Mouse (Mus musculus) mouse trophoblast stem cell (cell line): ENCODE results near the gene Sub1.

ENCODE experiments used
- in situ Hi-C, 2 experiments: fragments of 300-500 bp; cut with MseI, MboI; formaldehyde crosslinking; loops; 2 replicates in 1 of 2; 3 replicates in 1 of 2; pipeline ENCODE4 v1.15.1; 2025

Gene Sub1

DNA sequence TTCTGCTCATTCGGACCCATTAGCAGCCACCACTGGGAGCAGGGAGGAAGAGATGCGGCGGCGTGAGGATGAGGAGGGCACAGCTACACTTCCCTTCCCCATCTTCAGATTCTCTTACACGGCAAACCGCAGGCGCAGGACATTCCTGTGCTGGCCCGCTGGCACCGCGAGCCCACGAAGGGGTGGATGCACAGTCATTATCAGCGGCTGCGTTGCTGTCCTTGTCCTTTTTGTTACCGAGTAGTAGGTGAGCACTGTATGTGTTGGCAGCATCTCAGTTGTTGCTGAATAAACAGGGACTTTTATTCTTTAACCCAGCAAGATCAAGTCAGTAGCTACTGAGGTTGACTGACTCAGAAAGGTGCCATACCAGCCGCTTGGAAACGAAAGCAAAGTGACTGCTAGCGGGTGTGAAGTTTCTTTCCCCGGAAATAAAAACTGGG, 13.8 kb upstream of the Sub1 start:
- in situ Hi-C loops, result no loop called here

DNA sequence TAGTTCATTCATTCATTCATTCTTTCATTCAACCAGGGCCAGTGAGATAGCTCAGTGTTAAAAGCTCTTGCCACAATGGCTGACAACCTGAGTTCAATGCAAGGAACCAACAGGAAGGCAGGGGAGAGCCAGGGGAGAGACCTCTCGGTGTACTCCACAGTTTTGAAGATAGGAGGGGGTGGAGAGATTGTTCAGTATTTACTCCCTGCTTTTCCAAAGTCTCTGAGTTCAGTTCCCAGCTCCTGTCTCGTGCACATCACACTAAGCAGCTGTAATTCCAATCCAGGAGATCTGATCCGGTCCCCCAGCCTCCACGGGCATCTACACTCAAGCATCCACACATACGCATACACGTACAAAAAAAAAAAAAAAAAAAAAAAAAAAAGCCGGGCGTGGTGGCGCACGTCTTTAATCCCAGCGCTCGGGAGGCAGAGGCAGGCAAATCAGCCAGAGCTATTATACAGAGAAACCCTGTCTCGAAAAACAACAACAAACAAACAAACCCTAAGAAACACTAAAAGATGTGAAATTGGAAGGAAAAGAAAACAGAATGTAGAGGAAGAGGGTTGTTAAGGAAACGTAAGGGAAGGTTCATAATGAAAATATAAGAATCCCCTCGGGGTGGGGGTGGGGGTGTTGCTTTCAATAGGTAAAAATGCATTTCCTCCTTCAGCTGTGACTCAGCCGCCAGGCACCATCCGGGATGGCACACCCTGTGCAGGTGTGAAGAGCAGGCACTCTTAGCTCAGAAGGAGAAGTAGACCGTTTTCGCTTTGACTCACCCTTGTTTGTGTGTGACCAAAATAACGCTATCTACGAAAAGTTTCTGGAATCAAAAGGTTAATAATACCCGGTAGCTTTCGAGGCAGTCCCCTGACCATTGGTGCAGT, 13.2 kb upstream of the Sub1 start:
- in situ Hi-C loops, result no loop called here

DNA sequence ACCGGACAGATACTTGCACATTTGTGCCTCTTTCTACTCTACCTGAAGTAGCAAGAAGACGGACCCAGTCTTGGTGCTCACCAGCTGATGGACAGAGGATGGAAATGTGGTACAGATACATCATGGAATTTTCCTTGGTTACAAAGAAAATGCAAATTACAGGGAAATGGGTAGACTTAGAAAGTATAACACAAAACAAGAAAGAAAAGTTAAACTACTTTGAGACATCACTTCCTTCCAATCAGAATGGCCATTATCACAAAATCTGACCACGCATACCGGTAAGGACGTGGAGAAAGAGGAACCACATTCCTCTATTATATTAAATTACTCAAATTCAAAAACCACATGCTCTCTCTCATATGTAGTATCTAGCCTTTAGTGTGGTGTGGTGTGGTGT, 12.1 kb upstream of the Sub1 start:
- in situ Hi-C loops, result no loop called here

DNA sequence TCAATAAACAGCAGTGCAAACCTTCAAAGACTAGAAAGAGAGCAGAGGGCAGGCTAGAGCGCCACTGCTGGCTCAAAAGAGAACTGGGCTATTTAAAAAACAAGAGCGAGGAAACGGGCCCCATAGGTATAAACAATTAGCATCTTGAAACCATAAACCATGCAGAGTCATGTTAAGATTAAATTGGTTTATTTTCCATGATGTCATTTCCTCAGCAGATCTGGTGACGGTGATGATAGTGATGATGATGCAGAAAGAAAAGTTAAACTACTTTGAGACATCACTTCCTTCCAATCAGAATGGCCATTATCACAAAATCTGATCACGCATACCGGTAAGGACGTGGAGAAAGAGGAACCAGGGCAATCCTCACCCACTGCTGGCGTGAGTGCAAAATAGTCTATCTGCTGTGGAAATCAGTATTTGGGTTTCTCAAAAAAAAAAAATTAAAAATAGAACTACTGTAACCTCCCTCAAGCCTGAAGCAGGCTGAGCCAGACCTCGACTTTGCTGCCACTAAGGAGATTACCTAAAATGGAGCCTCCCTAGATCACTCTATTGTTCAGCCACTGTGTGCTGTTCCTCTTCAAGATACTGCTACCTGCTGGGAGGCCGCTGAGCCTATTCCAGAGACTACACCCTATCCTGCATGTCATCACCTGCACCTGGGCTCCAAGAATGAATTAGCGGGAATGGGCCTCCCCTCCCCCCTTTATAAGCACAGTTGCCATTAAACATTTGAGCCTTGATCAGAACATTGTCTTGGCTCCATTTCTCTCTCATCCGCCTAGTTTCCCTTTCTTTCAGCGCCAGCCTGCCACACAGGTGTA, 11.4 kb upstream of the Sub1 start:
- in situ Hi-C loops, result no loop called here

DNA sequence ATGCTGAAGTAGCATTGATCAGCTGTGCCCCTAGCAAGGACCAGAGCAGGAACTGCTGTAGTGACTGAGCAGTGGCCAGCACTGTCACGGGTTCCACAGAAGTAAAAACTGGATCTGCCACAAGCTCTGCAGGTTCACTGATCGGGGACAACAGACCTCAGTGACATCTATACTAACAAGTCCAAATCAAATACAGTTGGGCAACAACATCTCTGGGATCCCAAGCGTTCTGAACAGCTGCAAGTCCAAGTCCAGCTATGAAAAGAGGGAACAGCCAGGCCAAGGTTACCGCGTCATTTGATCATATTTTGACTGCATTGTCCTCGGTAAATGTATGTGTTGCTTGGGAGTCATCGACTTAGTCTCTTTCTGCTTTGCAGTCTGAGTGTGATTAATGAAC, 10.6 kb upstream of the Sub1 start:
- in situ Hi-C loops, result no loop called here

DNA sequence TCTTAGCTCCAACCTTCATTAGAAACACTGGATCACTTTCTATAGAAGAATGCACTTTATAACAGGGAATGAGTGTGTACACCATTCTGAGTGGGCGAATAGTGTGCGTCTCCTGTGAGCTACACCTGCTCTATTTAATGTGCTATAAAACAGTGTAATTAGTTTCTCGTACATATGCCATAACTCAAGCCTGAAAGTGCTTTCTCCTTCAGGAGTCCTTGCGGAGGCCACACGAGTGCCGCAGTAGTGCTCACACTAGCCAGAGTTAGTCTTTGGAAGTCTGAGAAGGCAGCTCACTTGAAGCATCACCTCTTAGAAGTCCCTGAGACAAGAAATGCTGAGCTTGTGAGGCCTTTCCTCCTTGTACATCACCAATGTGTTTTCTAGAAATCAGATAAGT, 9.4 kb upstream of the Sub1 start:
- in situ Hi-C loops, result no loop called here

DNA sequence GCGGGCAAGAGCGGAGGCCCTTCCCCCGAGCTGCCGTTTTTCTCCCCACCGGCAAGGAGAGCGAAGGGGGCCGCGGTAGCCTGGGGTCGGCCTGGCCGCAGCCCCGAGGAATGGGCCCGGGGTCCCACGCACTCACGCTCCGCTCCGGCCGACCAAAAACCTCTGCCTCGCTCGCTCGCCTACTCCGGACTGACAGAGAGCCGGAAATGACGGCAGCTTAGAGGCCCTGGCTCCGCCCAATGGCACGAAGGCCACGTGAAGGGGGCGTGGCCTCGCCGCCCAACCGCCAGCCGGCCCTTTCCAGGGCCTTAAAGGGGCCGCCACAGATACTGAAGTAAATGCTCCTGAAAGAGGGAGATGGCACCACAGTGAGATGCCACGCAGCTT, 975 bp downstream of the Sub1 start:
- in situ Hi-C loops, result no loop called here

DNA sequence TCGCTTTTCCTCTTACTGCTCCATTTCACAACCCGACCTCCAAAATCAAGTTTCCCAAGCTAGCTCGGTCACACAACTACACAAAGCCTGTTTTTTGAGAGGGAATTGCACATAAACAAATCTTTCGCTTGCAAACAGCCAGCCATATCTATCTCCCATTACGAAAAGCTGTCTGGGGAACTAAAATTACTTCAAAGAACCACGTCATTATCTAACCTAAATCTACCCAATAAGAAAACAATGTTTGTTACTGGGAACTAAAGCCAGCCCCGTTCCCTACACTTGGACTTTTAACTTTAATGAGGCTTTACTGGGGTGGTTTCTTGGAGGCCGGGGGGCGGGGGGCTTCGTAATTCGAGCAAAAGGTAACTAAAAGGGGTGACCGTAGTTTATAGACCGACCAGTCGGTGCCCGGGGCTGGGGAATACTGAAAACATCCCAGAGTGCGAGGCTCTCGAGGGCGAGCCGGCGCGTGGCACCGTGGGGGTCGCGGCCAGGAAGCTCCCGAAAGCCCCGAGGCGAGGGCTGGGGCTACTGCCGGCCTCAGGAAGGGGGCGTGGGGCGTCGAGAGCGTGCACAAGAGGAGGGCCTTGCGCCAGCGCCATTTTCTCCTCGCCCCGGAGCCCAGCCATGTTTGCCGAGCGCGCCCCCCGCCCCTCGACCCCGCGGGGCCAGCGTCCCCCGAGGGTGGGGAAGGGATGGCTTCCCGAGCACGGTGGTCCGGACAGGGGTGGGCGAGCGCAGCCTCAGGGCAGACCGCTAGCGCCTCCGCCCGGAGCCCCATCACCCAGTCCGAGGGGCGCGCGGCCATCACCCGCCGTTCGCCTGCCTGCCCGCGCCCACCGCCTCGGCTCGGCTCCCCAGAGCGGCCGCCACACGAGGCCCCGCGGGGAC, 1.6 kb downstream of the Sub1 start:
- in situ Hi-C loops, result no loop called here

DNA sequence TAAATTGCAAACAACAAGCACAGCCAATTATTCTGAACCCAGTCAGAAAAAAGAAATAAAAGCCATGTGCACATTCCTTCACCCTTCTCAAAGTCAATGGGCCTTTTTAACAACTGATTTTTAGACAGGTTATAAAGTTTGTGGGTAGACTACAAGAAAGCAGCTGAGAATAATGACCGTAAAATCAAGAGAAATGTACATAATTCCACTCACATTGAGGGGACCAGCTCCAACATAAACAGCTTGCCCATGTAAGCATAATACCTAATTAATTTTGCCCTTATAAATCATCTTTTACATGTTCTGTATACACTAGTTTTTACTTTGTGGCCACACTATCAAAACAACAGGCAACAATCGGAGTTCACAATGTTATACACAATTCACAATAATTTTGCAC, 2.8 kb downstream of the Sub1 start:
- in situ Hi-C loops, result no loop called here

DNA sequence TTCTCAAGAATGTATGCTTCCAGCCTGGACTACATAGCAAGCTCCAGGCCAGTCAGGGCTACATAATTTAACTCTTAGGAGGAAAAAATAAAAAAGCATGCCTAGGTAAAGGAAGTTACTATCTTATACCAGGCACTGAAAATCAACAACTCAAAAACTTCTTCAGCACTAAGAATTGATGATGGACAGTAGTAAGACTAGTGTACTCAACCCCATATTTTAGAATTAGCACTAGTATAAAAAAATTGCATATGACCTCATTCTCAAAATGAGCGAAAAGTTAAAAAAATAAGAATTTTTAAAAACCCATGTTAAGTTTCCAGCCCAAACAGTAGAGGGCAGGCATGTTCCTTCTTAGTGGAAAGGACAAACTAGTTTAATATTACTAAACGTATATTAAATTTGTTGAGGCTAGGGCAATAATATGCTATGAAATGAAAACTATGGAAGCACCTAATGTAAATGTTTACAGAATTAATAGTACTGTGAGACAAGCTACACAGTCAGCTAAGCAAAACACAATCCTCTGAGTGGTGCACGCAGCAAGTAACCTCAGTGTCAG, 5.2 kb downstream of the Sub1 start:
- in situ Hi-C loops, result no loop called here

DNA sequence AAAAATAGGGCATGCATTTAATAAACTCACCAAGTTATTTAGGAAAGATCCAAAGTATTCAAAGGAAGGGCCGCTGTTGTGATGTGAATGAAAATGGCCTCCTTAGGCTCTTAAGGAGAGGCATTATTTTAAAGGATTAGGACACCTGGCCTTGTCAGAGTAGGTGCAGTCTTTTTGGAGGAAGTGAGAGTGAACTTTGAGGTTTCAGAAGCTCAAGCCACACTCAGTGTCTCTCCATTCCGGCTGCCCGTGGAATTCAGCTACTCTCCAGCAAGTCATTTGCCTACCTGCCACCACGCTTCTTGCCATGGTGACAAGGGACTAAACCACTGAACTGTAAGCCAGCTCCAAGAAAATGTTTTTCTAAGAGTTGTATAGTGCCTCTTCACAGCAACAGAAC, 8.2 kb downstream of the Sub1 start:
- in situ Hi-C loops, result no loop called here

DNA sequence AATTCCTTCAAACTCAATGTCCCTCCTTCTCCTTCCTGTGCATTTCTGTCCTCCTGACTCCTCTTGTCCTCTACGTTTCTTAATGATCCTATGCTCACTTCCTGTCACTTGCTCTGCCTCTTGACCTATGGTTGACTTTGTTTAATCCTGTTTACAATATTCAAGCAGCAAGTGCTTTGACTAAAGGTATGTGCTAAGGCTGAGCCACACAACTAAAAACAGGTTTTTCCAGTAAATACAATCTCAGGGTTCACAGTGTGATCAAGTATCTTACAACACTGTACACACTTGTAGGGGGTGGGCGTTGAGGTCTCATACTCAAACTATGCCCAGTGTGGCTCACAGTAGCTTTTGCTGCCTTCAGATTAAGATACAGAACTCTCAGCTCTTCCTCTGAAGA, 8.9 kb downstream of the Sub1 start:
- in situ Hi-C loops, result no loop called here

DNA sequence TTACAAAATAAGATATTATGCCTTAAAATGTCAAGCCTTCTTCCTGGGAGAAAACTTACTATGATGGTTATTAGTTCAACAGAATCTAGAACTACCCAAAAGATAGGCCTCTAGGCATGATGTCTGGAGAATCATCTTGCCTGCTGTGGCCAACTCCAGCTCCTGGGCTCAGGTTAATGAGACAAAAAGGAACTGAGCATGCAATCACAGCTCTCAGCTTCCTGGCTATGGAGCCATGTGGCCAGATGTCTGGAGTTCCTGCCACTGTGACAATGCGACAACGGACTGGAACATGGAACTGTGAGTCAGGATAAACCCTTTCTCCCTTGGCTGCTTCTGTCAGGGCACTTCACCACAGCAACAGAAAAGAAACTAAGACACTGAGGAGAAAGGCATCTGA, 14.8 kb downstream of the Sub1 start:
- in situ Hi-C loops, result no loop called here

DNA sequence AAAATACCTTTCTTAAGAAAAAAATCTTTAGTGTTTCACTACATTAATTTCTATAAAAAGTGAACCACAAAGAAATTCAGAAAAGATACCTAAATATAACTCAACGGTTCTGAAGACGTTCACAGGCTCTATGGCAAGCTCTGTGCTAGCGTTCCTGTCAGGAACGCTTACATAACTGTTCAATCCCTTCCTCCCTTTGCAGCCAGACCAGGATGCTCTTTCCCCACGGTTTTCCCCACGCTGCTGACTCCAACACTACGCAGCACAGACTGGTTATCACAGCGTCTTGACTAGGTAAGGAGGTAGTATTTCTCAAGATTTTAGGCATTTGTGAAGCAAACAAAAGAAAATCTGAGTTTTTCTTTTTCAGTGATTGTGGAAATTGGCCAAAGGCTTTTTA, 15.3 kb downstream of the Sub1 start:
- in situ Hi-C loops, result no loop called here

DNA sequence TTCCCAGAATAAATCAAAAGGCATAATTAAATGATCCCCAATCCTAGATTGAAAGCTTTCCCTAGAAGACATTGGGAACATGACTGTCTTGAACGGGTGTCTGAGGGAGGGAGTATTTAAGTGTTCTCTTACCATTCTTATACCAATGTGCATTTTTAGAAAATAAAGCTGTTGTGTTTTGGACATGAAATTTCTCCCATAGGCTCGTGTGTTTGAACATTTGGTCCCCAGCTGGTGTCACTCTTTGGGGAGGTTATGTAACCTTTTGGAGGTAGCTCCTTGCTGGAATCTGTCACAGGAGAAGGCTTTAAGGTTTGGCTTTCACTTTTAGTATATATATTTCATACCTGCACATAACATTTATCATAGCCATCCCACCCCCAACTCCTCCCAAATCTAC, 18.6 kb downstream of the Sub1 start:
- in situ Hi-C loops, result no loop called here

DNA sequence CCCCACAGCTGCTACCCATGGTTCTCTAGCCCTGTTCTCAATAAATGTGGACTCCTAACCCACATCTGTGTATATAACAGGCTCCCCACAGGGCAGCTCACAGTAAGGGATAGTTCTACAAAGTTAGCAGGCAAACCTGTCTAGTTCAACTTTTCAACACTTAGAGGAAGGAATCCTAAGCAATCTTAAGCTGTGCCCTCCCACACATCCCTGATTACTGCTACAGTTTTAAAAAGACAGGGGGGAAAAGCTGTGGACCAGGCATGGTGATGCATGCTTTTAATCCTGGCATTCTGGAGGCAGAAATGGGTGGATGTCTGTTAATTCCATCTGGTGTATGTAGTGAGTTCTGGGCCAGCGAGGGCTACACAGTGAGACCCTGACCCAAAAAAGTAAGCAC, 19.7 kb downstream of the Sub1 start:
- in situ Hi-C loops, result no loop called here

DNA sequence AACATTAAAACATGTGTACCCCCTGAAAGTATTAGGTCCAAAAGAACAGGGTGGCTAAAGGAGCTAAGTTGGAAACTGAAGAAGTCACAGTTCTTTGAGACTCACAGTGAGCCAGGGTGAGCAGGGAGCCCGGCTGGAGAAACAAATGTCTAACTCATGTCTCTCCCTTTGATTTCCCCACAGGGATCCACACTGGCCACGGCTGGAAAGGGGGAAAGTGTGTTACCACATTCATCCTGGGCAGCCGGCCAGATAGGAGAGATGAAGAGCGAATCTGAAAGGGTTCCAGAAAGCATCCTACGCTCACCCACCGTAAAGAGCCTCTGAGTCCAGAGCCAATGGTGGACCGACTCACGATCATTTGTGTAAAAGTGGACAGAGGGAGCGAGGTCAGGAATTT, 20.9 kb downstream of the Sub1 start:
- in situ Hi-C loops, result no loop called here

DNA sequence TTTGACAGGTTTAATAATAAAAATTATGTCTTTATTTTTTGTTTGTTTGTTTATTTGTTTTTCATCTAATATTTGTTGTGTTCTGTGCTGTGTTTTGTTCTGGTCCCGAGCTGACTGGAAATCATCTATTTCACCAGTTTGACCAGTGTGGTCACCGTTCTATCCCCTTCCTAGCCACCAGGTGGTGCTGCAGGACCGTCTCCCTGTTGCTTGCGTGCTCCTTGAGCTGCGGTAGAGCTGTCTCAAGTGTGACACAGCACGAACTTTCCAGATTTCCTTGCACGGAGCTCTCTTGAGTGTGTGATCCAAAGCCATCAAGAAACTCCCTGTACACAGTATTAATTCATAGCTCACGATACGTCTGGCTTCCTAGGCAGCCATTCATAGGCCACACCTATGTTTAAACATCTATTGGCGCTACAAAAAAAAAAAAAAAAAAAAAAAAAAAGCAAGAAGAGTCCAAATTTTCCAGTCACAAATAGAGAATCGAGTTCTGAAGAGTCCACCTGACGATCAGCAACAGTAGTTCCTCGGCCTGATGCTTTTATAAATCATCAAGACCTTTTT, 24.8 kb downstream of the Sub1 start:
- in situ Hi-C loops, result loop anchor here (5.0 to 25.0 kb wide), 3 partner anchors 110 to 560 kb away; no protein-coding TSS in a partner anchor

DNA sequence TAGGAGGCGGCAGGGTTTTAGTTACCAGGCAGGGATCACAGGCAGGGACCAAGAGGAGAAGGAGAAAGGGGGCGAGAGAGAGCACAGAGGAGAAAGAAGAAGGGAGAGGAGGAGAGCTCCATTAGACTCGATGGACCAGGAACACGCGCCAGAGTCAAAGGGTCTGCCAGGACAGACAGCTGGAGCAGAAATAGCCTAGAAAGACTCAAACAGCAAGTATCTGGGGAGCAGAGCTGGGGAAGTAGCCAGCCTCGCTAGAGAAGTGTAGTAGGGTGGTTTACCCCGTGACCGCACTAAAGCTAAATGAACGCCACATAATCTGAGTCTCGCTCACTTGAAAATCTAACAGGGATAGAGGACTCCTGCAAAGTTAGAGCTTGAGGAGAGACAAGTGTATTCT, 26.2 kb downstream of the Sub1 start:
- in situ Hi-C loops, result loop anchor here (5.0 to 25.0 kb wide), 3 partner anchors 112 to 558 kb away; no protein-coding TSS in a partner anchor

DNA sequence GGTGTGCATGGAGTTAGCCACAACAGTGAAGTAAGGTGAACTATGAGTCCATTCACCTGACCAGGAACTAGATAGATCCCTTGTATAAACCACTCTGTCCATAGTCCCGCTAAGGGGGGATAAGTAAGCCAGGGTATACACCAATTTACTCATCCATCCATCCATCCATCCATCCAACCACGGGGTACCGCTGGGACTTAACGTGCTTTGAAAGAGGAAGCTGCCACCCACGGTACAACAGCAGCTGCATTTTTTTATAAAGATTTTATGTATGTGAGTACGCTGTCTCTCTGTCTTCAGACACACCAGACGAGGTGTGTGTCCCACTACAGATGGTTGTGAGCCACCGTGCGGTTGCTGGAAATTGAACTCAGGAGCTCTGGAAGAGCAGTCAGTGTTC, 27.9 kb downstream of the Sub1 start:
- in situ Hi-C loops, result loop anchor here (5.0 to 25.0 kb wide), 6 partner anchors 214 to 557 kb away; no protein-coding TSS in a partner anchor

DNA sequence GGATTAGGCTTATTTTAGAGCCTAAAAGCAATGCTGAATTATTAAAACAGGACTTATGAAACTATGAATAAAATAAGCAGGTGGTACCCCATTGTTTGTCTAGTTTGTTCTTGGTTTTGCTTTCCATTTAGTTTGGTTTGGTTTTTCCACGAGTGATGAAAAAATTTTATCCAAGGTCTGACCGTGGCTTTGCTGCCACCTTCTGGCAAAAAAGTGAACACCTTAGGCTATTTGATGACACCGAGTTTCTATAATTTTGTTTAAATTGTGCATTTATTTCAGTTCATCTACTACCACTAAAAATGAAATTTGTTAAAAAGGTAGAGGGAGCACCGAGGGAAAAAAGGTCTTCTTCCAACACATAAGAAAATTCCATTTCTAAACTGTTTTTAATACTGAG, 30.4 kb downstream of the Sub1 start:
- in situ Hi-C loops, result loop anchor here (5.0 to 25.0 kb wide), 6 partner anchors 212 to 554 kb away; no protein-coding TSS in a partner anchor
